Mouse (Mus musculus): Measurements from ENCODE around the gene Incenp. TPM values are rescaled to one million over a fixed set of nuclear protein-coding genes. Genes with fewer than 3 reads are reported as not detected.

Gene Incenp
- 146 and 159 TPM in 2 replicates for polyA plus RNA-seq (2012; ENCODE audit: insufficient read depth, insufficient read length, missing spikeins)

- Histone ChIP-seq H3K4me1 (ENCODE audit: control insufficient read depth, insufficient read depth, low read length) (peaks cover 32% of the 10 kb centered on the region), H3K4me3 (ENCODE audit: insufficient read depth, low read length) (peak within 1 kb of the TSS; percentile 92), H3K27ac (ENCODE audit: insufficient read depth, low read depth, low read length) (peak within 1 kb of the TSS; percentile 96)
- TF ChIP-seq POLR2A (IDR thresholded peaks at IDR 0.05; ENCODE audit: borderline replicate concordance, low read depth, low read length) (0 out of 2 replicates have a peak, but pooled peaks have one; percentile 26), CTCF (IDR thresholded peaks at IDR 0.05; ENCODE audit: low read depth, low read length) (no peak)
These were observed at the start of gene Incenp for GRCm38 (mm10) chr19:9899072-9899779. TSS of gene Incenp (minus strand) at chr19:9899551.

DNA sequence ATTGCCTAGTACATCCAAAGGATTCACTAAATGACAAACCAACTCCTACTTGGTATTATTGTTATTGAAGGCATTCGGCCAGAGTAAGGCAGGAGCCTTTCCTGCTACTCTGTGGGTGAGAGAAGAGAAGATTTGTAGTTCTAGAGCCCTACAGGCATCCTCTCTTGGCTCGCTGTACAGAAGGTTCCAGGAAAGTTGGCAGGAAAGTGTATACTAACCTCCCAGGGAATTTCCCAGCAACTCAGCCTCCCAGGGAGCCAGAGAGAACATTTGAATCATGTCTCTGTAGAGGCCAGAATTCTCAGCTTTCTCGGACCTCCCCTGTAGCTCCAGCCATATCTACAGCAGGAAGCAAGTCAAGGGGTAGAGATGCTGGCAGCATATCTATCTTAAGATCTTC is 47.6 kb upstream of the Incenp start:
- Histone ChIP-seq H3K27ac (ENCODE audit: insufficient read depth, low read depth, low read length) (no peak overlapping the region), H3K4me1 (ENCODE audit: control insufficient read depth, insufficient read depth, low read length) (peaks cover 50% of the 10 kb centered on the region), H3K4me3 (ENCODE audit: insufficient read depth, low read length) (no peak overlapping the region)
- no peak for TF ChIP-seq POLR2A (IDR thresholded peaks at IDR 0.05; ENCODE audit: borderline replicate concordance, low read depth, low read length)
- TF ChIP-seq CTCF (IDR thresholded peaks at IDR 0.05; ENCODE audit: low read depth, low read length): no peak

DNA sequence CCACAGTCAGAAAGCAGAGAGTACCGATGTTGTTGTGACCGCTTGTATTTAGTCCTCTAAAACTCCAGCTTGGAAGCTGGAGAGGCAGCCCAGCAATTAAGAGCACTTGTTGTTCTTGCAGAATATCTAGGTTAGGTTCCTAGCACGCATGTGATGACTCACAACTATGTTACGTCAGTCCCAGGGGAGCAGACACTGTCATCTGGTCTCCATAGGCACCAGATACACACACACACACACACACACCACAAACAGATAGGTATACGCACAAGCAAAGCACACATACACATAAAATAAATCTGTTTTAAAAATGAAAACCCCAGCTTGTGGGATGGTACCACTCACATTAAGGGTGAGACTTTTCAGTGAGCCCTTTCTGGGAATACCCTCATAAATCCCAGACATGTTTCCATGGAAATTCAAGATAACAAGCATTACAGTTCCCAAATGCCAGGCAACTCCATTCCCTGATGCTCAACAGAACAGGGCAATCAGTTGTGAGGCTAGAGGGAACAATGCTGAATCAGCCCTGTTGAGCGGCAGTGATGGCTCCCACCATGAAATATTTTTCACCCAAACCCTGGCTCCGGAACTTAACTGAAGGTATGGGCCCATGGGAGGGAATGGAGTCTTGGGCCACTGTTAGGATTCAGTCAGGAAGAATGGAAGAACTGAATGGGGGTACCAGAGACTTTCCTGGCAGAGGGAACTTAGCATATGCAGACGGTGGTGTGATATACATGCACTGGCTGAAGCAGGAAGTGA is 46.6 kb upstream of the Incenp start:
- peaks cover 57% of the 10 kb centered on the region for H3K4me1 ChIP-seq (ENCODE audit: control insufficient read depth, insufficient read depth, low read length)
- H3K27ac ChIP-seq (ENCODE audit: insufficient read depth, low read depth, low read length): peak overlapping the region; percentile 54

DNA sequence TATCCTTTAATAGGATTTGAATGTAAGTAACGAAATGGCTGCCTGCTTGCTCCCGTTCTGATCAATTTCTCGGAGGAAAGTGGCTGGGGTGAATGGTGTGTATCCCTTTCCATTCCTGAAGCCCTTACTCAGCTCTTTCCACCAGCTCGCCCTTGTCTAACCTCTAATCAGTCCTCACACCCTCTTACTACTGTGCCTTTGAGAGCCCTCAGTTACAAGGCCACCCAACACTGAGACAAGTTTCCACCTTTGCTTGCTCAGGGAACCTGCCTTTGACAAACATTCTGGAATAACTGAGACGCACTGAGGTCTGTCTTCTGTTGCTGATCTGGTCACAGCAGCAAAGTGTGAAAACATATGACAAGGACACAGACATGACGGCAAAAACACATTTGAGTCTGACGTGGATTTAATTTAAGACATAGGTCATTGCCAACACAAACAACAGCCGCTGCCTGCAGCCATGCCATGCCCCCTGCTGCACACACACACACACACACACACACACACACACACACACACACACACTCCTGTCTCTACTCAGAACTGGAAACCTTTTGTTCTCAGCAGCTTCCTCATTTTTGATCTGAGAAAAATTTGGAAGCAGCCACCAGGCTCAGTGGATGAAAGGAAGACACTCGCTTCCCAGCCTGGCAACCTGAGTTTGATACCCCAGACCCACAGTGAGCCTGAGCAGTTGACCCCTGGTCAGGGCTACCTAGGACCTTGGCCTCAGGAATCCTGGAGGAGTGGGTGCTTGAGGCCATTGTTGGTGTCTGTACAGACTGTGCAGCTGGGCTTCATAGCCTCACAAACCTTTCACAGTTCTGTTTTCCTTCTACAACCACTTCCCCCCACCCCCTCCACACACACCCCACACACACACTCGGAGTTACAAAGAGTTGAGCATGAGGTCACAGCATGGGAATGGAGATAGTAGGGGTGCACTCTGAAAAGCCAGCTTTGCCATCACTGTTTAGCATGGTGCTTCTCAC is 43.5 kb upstream of the Incenp start:
- Histone ChIP-seq H3K27ac (ENCODE audit: insufficient read depth, low read depth, low read length) (peak overlapping the region; percentile 93), H3K4me3 (ENCODE audit: insufficient read depth, low read length) (0 out of 2 replicates have a peak overlapping the region, but pooled peaks have one; percentile 2), H3K4me1 (ENCODE audit: control insufficient read depth, insufficient read depth, low read length) (peaks cover 81% of the 10 kb centered on the region)
- TF ChIP-seq CTCF (IDR thresholded peaks at IDR 0.05; ENCODE audit: low read depth, low read length) (no peak), POLR2A (IDR thresholded peaks at IDR 0.05; ENCODE audit: borderline replicate concordance, low read depth, low read length) (no peak)

More for the DNA sequence above, 46.6 kb upstream of the Incenp start:
- no peak overlapping the region for H3K4me3 ChIP-seq (ENCODE audit: insufficient read depth, low read length)
- TF ChIP-seq POLR2A (IDR thresholded peaks at IDR 0.05; ENCODE audit: borderline replicate concordance, low read depth, low read length) (no peak), CTCF (IDR thresholded peaks at IDR 0.05; ENCODE audit: low read depth, low read length) (no peak)

DNA sequence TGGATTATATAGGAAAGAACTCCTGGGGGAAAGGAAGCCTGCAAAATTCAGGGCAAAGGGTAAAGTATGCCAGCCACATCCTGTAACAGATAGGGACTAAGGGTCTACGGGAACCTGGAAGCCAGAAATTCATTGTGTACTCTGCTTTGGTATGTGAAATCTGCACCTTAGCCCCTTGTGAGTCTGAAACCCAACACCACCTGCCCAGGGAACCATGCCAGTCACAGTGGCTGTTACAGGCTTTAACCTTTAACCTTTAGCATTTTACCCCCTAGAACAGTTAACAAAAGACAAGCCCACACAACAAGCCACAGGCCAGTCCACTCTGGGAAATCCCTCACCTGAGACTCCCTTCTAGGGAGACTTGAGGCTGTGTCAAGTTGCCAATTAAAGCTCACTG is 42.5 kb upstream of the Incenp start:
- TF ChIP-seq POLR2A (IDR thresholded peaks at IDR 0.05; ENCODE audit: borderline replicate concordance, low read depth, low read length) (no peak), CTCF (IDR thresholded peaks at IDR 0.05; ENCODE audit: low read depth, low read length) (no peak)
- Histone ChIP-seq H3K4me3 (ENCODE audit: insufficient read depth, low read length) (no peak overlapping the region), H3K27ac (ENCODE audit: insufficient read depth, low read depth, low read length) (peak overlapping the region; percentile 93), H3K4me1 (ENCODE audit: control insufficient read depth, insufficient read depth, low read length) (peaks cover 84% of the 10 kb centered on the region)

DNA sequence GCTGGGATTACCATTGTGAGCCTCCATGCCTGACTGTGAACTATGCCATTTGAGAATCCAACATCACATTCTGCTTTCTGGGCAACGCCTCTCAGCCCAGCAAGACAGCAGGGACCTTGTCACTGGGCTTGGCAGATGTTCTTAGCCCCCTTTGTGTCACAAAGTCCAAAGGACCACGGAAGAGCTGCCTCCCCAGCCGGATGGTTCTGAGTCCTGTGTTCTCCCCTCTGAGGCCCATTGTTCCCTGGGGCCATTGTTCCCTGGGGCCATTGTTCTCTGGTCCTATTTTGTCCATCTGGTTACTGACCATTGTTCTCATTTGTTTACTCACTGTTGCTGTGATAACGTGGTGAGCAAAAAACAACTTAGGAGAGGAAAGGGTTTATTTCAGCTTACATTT is 41.6 kb upstream of the Incenp start:
- peak overlapping the region; percentile 5; the same call in 1 of the 2 replicates for H3K27ac ChIP-seq (ENCODE audit: insufficient read depth, low read depth, low read length)
- TF ChIP-seq POLR2A (IDR thresholded peaks at IDR 0.05; ENCODE audit: borderline replicate concordance, low read depth, low read length): no peak
- no peak for TF ChIP-seq CTCF (IDR thresholded peaks at IDR 0.05; ENCODE audit: low read depth, low read length)
- H3K4me3 ChIP-seq (ENCODE audit: insufficient read depth, low read length): no peak overlapping the region
- H3K4me1 ChIP-seq (ENCODE audit: control insufficient read depth, insufficient read depth, low read length): peaks cover 83% of the 10 kb centered on the region

- no peak for TF ChIP-seq POLR2A (IDR thresholded peaks at IDR 0.05; ENCODE audit: borderline replicate concordance, low read depth, low read length)
- no peak for TF ChIP-seq CTCF (IDR thresholded peaks at IDR 0.05; ENCODE audit: low read depth, low read length)
- Histone ChIP-seq H3K4me1 (ENCODE audit: control insufficient read depth, insufficient read depth, low read length) (peaks cover 84% of the 10 kb centered on the region), H3K4me3 (ENCODE audit: insufficient read depth, low read length) (no peak overlapping the region), H3K27ac (ENCODE audit: insufficient read depth, low read depth, low read length) (peak overlapping the region; percentile 98)
These were observed 40.5 kb upstream of the Incenp start for GRCm38 (mm10) chr19:9939841-9940240.

- TF ChIP-seq CTCF (IDR thresholded peaks at IDR 0.05; ENCODE audit: low read depth, low read length) (no peak), POLR2A (IDR thresholded peaks at IDR 0.05; ENCODE audit: borderline replicate concordance, low read depth, low read length) (no peak)
- peaks cover 83% of the 10 kb centered on the region for H3K4me1 ChIP-seq (ENCODE audit: control insufficient read depth, insufficient read depth, low read length)
- H3K27ac ChIP-seq (ENCODE audit: insufficient read depth, low read depth, low read length): peak overlapping the region; percentile 98
- H3K4me3 ChIP-seq (ENCODE audit: insufficient read depth, low read length): peak overlapping the region; percentile 37
These were observed 39.5 kb upstream of the Incenp start for GRCm38 (mm10) chr19:9938824-9939303.

Measured in bone marrow macrophage, adult 2 months (primary cell).